Mouse (Mus musculus) left cerebral cortex, adult 11 months (tissue): ENCODE measurements around the gene Tctn1.
A peak's percentile ranks its signal among the peaks of the same experiment; 100 is the strongest.

ENCODE experiments used
- DNase-seq: peaks from one replicate; pipeline ENCODE4 v3.0.0; 2022; ENCODE audit warnings: low spot score

Tctn1 gene

GRCm38 (mm10) chr5:122263933-122264905, at the start of gene Tctn1:
TSS of gene Tctn1 (minus strand) at chr5:122264460.
- DNase-seq: peak; percentile 73

DNA sequence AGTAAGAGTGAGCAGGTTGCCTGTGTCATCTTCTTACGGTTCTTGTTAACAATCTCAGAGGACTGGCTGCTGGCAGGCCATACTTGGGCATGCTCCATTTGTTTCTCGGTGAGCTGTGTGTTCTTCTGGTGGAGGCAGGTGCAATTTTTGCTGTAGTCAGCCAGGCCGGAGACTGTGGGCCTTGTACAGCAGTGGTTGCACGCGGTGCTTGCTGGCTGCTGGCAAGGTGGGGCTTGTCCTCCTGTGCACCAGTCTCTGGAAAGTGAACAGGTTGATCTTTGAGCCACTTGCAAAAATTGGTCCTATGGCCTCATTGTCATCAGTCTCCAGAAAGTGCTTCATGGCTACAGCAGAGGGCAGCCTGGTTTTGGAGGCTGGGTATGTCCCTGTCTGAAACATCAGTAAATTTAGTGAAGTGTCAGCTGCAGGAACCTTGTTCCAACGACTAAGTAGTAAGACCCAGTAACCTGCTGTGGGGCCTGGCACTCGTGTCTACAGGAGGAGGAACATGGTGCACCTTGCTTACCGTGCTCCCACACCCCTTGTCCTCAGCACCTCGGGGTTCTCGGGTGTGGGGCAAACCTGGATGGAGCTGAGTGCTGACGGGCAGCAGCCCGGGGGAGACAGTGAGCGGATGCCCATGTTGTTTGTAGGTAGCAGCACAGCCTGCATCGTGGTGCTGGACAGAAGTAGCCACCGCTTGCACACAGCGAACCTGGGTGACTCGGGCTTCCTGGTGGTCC, 48.9 kb upstream of the Tctn1 start:
- DNase-seq: no peak

DNA sequence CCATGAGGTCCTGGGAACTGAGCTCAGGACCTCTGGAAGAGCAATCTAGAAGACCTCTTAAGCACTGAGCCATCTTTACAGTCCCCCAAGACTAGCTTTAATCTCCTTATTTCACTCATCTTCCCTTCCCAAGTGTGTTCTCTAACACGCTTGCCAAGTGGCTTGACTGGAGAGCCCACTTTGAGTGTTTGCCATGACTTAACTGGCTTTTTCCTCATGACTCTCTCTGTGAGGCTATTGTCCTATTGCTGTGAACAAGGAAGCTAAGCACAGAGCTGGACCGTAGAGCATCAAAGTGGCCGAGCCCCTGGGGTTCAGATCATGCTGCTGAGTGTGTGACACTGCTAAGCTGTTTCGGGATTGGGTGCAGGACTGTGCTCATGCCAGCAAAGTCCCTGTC, 48.1 kb upstream of the Tctn1 start:
- DNase-seq: no peak

- no peak for DNase-seq
Observed at GRCm38 (mm10) chr5:122311692-122312091, 47.4 kb upstream of the Tctn1 start.

DNA sequence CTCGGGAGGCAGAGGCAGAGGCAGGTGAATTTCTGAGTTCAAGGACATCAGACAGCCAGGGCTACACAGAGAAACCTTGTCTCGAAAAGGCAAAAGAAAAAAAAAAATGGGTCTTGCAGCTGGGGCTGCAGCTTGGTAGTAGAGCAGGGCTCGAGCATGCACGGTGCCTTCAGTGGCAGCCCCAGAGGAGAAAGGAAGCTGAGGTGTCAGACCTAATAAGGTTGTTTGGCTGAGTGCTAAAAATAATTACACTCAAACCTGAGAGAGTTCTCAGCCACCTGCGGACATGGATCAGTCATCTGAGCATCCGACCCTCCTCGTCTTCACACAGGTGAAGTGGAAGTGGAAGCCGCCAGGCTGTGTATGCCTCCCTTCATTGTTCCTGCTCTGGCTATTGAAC, 46.4 kb upstream of the Tctn1 start:
- DNase-seq: no peak

DNA sequence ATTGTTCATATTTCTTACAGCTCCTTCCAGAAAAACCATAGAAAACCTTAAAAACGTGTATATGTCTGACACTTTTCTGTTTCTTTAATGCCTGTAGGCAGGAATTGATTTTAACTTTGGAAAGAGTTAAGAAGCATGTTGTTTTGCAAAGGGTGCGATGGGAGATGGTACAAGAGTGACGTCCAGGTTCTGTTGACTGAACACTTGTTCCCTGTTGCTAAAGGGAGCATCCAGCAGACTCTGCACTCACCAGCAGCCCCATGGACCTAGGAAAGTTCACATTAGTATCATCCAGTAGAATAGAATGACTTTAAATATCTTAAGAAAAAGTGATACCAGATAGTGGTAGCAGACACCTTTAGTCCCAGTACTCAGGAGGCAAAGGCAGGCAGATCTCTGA, 42.3 kb upstream of the Tctn1 start:
- no peak for DNase-seq

- no peak for DNase-seq
Observed at GRCm38 (mm10) chr5:122305472-122305871, 41.2 kb upstream of the Tctn1 start.

GRCm38 (mm10) chr5:122304541-122304940, 40.3 kb upstream of the Tctn1 start:
- no peak for DNase-seq

DNA sequence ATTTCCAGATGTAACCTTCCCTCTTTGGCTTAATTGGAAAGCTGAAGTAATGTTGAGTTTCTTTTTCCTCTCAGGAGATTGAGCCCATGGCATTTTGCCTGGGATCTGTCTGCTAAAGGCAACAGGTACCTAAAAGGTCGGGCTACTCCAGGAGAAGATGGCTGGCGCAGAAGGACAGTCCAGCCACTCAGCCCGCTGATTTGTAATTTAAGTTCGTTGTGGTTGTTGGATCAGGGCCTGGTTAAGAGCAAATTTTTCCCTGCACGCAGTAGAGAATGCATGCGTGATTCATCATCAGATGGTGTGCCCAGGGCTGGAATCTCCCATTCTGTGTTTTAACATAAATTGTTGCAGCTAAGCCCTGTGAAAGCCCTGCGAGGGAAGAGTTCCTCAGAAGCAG, 39.7 kb upstream of the Tctn1 start:
- no peak for DNase-seq

DNA sequence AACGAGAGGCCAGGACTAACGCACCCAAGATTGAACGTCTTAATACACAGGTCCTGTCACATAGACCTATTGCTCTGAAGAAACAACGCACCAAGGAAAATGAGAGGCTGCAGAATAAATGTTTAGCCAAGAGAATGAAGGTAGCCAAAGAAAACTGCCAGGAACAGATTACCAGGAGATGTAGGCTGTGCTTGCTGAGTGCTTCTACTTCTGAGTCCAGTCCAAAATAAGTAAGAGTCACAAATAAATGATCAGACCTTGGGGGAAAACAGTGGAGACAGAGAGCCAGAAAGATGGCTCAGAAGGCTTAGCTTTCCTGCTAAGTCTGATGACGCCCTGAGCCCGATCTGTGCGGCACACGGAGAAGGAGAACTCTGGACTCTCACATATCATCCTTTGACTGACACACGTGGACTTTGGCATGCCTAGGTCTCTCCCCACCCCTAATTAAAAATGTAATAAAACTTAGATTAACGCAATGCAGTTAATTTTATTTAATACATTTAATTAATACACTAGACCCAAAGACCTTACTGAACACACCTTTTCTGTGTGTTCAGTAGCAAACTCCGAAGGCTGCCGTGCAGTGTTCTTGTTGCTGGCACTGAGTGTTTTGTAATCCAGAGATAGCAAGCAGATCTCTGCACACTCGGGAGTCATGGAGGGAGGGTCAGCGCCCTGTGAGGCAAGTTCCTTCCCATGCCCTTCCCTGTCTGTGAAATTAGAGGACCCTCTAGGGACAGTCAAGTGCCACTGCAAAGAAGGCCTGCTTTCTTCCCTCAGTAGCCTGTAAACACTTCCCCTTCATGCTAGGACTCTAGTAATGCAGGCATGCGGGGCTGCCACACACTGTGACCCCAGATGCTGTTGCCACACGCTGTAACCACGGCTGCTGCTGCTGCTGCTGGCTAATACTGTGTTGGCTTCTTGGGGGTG, 38.8 kb upstream of the Tctn1 start:
- no peak for DNase-seq

DNA sequence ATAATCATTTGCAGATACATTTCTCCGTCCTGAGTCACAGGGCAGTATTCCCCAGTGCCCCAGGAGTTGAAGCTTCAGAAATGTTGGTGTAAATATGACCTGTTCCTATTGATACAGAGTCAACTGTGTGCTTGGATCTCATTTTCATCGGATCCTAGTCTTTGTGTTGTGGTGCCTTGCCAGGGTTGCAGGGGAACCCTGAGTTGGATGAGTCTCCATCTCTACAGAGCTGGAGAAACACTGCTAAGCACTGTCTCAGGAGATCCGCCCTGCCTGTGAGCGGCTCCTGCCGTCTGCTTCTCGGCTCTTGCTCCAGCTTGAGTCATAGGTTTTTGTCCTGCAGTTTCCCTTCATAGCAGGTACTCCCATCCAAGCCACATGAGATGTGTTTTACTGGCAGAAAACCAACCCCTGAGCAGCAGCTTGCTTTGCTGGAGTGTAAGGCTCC, 35.8 kb upstream of the Tctn1 start:
- DNase-seq: no peak

DNA sequence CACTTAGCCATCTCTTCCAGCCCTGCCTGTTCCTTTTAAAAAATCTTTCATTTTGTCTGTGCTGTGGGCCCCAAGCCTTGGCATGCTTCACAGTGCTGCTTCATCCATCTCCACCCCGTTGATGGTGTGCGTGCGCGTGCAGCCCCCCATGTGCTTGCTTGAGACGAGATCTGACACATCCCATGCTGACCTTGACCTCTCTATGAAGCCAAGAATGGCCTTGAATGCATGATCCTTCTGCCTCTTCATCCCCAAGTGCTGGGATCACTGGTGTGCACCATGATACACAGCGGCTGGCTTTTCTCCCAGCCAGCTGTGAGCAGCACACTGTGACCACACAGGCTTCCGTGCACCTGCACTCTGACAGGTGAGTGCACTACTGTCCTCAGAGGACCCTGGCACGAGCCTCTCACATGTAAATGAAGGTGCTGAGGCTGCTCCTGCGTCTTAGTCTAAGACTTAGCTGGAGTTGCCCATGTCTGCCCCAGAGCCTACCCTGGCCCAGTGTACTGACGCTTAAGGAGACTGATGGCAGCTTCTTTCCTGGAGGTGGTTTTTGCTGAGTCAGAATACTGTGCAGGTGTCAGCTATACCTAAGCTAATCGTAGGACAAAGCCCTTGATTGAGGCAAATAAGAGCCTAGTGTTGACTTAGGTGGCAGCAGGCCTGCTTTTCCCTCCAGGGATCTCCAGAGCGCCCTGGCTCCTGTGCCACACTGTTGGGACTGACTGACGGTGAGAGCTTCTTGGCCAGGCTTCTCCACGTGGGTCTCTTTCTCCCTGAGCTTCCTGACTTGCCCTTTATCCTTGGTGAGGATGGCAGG, 31.1 kb upstream of the Tctn1 start:
- no peak for DNase-seq

- no peak for DNase-seq
Observed at GRCm38 (mm10) chr5:122294219-122294735, 30.0 kb upstream of the Tctn1 start.

- DNase-seq: no peak
Observed at GRCm38 (mm10) chr5:122293131-122293530, 28.9 kb upstream of the Tctn1 start.

DNA sequence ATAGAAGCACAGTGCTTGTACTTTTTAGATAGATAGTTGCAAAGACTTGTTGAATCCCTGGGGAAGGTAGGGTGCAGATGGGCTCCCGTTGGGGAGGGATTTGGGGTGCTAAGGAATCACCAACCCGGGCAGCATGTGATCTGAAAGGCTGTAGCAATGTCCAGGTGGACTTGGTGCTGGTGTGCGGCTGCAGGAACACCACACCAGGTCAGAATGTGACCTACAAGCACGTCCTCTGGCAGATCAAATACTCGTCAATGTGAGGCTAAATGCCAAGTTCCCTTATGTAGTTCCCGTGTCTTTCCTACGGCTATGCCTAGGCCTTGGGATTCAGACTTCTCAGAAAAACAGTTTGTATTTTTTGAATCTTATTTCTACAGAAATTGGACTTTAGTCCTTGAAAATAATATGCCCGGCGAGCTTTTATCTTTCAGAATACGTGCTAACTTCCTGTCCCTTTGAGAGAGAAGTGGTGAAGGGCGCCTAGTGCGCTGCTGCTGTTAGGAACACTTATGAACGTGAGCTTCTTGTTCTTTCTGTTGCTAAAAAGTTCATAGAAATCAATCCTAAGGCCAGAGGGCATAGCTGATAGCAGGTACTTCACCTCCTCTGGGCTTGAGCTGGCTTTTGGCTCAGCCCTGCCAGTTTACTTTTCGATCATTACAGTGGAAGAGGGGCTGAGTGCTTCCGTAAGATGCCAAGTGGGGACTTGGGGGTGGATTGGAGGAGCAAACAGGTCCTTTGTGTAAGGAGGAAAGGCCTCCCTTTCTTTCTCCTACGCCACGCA, 27.5 kb upstream of the Tctn1 start:
- DNase-seq: no peak

DNA sequence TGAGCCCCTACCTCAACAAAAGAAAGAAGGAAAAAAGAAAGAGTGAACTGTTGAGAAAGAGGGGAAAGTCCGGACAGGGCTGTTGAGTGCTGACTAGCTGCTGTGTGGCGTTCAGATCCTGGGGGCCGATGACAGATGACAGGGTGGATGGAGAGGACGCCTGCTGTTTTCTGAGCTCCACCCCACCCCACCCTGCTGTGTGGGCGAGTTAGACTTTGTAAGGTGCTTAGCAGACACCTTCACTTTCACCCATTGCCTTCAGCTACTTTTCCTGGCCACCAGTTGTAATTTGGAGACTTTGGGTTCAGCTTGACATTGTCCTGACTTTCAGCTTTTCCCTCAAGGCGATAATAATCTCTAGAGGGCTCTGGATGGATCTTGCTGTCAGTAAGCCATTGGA, 26.9 kb upstream of the Tctn1 start:
- DNase-seq: no peak

DNA sequence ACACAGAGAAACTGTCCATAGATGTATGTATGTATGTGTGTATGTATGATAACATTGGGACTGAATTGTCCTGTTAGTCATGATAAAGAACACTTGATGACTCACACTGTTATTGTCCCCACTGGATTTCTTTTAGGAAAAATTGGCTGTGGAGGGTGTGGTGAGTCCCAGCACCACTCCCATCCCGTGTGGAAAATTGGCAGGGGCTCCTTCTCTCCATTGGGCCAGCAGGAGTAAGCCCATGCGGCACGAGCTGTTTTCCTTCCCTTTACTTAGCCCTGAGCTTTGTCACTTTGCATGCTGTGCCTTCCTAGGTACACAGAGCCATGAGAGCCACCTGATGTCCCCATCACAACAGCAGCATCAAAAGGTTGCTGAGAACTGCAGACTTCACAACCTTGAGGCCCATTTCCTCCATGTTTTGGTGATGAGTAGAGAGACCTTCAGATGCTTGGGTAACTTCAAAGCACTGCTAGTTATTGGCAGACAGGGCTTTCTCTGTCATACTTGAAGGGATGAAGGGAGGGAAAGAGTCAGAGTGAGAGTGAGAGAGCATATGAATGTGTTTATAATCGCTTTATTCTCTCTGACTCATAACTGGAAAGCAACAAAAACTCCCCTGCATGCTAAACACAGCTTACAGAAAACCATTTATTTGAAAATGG, 24.0 kb upstream of the Tctn1 start:
- DNase-seq: no peak

- DNase-seq: no peak
Observed at GRCm38 (mm10) chr5:122287026-122287425, 22.8 kb upstream of the Tctn1 start.

- DNase-seq: no peak
Observed at GRCm38 (mm10) chr5:122286191-122286590, 21.9 kb upstream of the Tctn1 start.

DNA sequence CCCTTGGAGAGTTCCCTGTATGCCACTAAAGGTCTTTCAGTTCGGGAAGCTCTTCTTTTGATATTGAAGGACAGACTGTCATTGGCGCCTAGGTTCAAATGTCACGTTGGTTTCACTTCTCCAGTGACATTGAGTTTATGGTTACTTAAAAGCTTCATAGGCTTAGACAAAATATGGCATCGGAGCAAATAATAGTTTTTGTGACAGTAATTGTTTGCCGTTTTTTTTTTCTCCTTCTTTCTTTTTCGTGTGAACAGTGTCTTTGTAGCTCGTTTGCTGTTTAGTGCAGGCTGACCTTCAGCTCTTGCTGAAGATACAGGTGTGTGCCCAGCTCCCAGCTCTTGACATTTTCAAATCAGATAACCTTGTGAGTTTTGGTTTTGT, 21.5 kb upstream of the Tctn1 start:
- DNase-seq: no peak
